Mouse (Mus musculus) embryonic facial prominence, embryonic 15.5 days (tissue): ENCODE measurements around the gene Rsph14. TPM values are rescaled to one million over a fixed set of nuclear protein-coding genes. Genes with fewer than 3 reads are reported as not detected.

Source experiments
- ATAC-seq: fragments of 200-750 bp; cut with Nextera tagmentation; 2 replicates; pipeline ENCODE4 v1.8.0; 2017; ENCODE audit warnings: low read depth, moderate TSS enrichment; ENCODE audit not compliant: insufficient number of reproducible peaks, low FRiP score, low TSS enrichment
- H3K27ac ChIP-seq: fragments of 300-500 bp; sonication (generic); replicated peaks from 2 replicates; pipeline ENCODE4 v1.5.1; 2015; ENCODE audit warnings: mild to moderate bottlenecking, inconsistent platforms
- H3K27me3 ChIP-seq: fragments of 300-500 bp; sonication (generic); 2 replicates; pipeline ENCODE4 v1.6.1; 2015; ENCODE audit warnings: inconsistent platforms
- H3K36me3 ChIP-seq: fragments of 300-500 bp; sonication (generic); 2 replicates; pipeline ENCODE4 v1.6.1; 2015; ENCODE audit warnings: mild to moderate bottlenecking, inconsistent platforms
- H3K4me1 ChIP-seq: fragments of 300-500 bp; sonication (generic); 2 replicates; pipeline ENCODE4 v1.6.1; 2015; ENCODE audit warnings: inconsistent platforms
- H3K4me2 ChIP-seq: fragments of 300-500 bp; sonication (generic); replicated peaks from 2 replicates; pipeline ENCODE4 v1.6.1; 2015; ENCODE audit warnings: mild to moderate bottlenecking, inconsistent platforms
- H3K4me3 ChIP-seq: fragments of 300-500 bp; sonication (generic); replicated peaks from 2 replicates; pipeline ENCODE4 v1.5.1; 2015; ENCODE audit warnings: mild to moderate bottlenecking, inconsistent platforms
- H3K9ac ChIP-seq: fragments of 300-500 bp; sonication (generic); 2 replicates; pipeline ENCODE4 v1.6.1; 2015; ENCODE audit warnings: inconsistent platforms
- H3K9me3 ChIP-seq: fragments of 300-500 bp; sonication (generic); replicated peaks from 2 replicates; pipeline ENCODE4 v1.6.1; 2016; ENCODE audit warnings: inconsistent platforms
- WGBS: fragments of 180-500 bp; shearing (Covaris S2); methylation state at CpG from one replicate; pipeline ENCODE4 v1.1.7; 2015; 5-methylcytosine and 5-hydroxymethylcytosine counted together
- polyA plus RNA-seq: library from polyadenylated mRNA; unstranded; fragments of >200 nt; fragmentation: Nextera tagmentation; extraction: Ambion mirVana; gene quantifications from 2 replicates; pipeline ENCODE4 v1.2.1, GENCODE M21; 2015

The Rsph14 gene
- polyA plus RNA-seq, 1 experiment from 2014 or later, result 6.9 TPM

DNA sequence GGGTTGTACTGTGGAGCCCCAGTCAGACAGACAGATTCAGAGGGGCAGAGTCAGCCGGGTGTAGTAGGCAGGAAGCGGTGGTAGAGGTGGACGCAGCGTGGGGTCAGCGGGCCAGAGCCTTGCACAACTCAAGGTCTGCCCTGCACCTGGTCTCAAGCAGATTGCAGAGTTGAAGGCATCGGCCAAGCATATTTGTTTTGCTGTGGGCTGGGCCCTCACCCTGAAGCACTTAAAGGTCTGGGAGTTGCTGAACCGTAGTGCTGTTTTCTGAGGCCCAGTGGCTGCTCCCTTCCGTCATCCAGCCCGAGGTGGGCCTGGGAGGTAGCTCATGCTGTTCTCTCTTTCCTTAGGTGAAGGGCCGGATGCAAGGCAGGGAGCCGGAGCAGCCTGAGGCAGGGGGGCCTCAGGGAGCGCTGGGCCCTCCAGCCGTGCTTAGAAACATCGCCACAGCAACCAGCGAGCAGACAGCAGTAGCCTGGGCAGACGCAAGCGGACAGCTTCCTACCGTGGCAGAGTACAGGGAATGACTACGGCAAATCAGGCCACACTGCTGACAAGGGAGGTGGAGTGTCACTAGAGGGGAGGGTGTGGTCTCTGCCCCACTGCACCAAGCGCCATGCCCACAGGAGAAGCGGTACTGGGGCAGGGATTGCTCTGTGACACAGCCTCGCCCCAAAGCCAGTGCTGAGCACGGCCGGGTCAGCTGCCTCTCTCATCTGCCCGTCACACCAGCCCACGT lies 41.6 kb downstream of the Rsph14 start:
- WGBS, result 49% methylated on average over 26 of the region's 26 CpGs
- Histone ChIP-seq H3K4me2 (no peak overlapping the region), H3K9ac (no peak overlapping the region)

DNA sequence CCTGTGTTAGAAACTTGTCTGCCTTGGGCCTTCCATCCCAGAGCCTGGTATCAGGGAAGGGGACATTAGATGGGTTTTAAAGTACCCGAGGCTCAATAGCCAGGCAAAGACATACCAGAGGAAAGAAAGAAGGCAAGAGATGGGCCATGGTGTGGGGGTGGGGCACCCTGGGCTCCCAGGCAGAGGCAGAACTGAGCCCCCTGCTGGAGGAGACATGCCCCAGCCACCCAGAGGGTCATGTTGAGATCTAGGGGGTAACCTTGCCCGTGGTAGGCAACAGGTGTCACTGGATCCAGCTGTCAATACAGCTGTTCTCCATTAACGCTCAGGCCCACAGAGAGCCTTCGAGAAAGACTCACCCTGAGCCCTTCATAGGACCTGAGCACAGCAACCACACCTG lies 42.6 kb downstream of the Rsph14 start:
- Histone ChIP-seq H3K4me1 (0 out of 2 replicates have a peak, but pooled peaks cover 4% of the 10 kb centered on the region), H3K4me2 (no peak overlapping the region), H3K4me3 (no peak overlapping the region), H3K27me3 (no peaks in the 10 kb centered on the region), H3K9me3 (no peaks in the 10 kb centered on the region), H3K36me3 (no peaks in the 10 kb centered on the region), H3K27ac (no peak overlapping the region), H3K9ac (no peak overlapping the region)
- no peak for ATAC-seq
- 72% methylated on average over 4 of the region's 4 CpGs for WGBS

More for the DNA sequence above, 41.6 kb downstream of the Rsph14 start:
- no peak overlapping the region for H3K27ac ChIP-seq
- ATAC-seq, result no peak
- no peaks in the 10 kb centered on the region for H3K27me3 ChIP-seq
- no peak overlapping the region for H3K4me3 ChIP-seq
- no peaks in the 10 kb centered on the region for H3K9me3 ChIP-seq
- no peaks in the 10 kb centered on the region for H3K36me3 ChIP-seq
- H3K4me1 ChIP-seq, result peaks cover 9% of the 10 kb centered on the region; the same call in 1 of the 2 replicates

DNA sequence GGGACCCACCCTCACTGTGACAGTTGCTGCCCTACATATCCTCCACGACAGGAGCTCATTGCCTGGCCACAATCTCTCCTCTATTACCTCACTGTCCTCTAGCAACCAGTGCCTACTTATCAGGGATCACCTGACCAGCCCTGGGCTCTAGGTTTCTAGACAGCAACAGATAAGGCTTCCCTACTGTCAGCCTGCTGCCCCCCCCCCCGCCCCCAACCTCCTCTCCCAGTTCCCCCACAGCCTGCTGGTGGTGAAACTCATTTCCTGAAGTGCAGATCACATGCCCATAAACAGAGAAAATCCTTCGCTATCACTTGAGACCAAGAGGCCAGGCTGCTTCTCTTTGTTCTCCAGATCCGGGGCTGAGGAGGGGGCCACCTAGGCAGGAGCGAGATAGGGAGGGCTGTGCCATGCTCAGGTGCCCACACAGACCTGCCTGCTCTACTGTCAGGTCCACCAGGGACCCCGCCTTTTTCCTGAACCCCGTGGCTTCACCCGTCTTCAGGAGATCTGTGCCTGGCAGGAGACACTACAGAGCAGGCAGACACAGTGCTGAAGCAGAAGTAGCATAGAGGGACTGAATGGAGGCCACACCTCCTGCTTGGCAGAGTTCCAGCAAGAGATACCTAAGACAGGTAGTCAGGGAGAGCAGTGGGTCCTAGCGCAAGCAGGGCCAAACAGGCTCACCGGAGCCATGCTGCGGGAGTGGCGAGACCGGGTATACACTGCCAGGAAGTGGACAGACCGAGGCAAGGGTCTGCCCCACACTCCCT lies 44.5 kb downstream of the Rsph14 start:
- 63% methylated on average over 14 of the region's 14 CpGs for WGBS
- Histone ChIP-seq H3K9ac (no peak overlapping the region), H3K4me2 (0 out of 2 replicates have a peak overlapping the region, but pooled peaks have one; percentile 4), H3K27me3 (no peaks in the 10 kb centered on the region), H3K9me3 (no peaks in the 10 kb centered on the region), H3K27ac (no peak overlapping the region), H3K36me3 (no peaks in the 10 kb centered on the region), H3K4me3 (no peak overlapping the region), H3K4me1 (0 out of 2 replicates have a peak, but pooled peaks cover 4% of the 10 kb centered on the region)
- ATAC-seq, result peak; percentile 75

DNA sequence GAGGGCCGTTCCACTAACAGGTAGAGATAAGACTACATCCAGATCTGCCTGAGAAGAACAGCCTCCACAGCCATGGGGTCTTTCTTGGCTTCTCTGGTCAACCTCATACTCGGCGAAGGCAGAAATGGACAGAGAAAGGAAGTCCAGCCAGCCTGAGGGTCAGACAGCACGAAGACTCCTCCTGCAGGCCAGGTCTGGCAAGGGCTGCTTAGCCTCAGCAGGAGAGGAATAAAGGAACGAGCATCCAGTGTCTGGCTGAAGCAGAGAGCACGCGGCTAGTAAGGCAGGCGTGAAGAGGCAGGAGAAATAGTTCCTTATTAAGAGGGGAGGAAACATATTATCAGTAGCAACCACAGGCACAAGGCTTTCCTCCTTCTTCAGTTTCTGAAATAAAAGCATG lies 49.2 kb downstream of the Rsph14 start:
- Histone ChIP-seq H3K27ac (no peak overlapping the region), H3K27me3 (no peaks in the 10 kb centered on the region), H3K9ac (no peak overlapping the region), H3K9me3 (no peaks in the 10 kb centered on the region), H3K4me1 (peaks cover 4% of the 10 kb centered on the region; the same call in 1 of the 2 replicates), H3K4me2 (no peak overlapping the region), H3K4me3 (no peak overlapping the region), H3K36me3 (no peaks in the 10 kb centered on the region)
- ATAC-seq, result no peak
- 76% methylated on average over 8 of the region's 8 CpGs for WGBS

DNA sequence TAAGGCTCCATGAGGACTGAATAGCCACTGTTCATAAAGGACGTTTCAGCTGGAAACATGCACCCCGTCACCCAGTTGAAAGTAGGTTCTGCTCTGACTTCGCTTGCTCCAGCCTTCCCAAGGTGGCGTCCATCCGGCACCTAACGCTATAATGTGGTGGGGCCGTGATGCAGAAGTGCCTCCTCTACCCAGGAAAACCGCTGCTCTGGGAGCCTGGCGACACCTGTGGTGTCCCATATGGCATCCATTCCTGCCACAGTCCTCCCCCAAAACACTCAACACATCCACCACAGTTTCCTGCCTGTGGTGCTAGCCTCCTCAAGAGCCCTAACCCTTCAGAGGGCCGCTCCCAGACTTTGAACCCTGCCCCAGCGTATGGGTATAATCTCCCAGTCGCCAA lies 51.2 kb downstream of the Rsph14 start:
- no peak overlapping the region for H3K9ac ChIP-seq
- H3K4me3 ChIP-seq, result no peak overlapping the region
- no peak for ATAC-seq
- 82% methylated on average over 12 of the region's 12 CpGs for WGBS
- no peaks in the 10 kb centered on the region for H3K36me3 ChIP-seq
- no peaks in the 10 kb centered on the region for H3K27me3 ChIP-seq
- H3K27ac ChIP-seq, result no peak overlapping the region
- peaks cover 4% of the 10 kb centered on the region; the same call in 1 of the 2 replicates for H3K4me1 ChIP-seq
- H3K9me3 ChIP-seq, result no peaks in the 10 kb centered on the region
- no peak overlapping the region for H3K4me2 ChIP-seq

DNA sequence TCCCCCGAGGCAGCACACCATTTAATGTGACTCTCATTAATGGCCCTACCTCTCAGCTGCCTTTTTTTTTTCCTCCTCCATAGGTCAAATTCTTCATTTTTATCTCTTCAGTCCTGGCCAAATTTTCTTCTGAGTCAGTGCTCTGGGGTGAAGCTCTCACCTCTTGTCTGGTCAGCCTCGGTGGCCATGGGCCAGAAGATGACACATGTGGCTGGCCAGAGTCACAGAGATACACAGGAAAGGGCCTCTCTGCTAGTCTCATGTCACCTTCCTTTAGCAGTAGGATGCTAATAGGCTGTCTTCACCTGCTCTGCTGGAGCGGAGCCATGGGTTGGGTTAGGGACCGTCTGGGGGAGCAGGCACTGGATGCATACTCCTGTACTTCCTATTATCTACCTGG lies 54.3 kb downstream of the Rsph14 start:
- H3K4me3 ChIP-seq, result no peak overlapping the region
- WGBS, result 82% methylated on average over 4 of the region's 4 CpGs
- ATAC-seq, result no peak
- no peak overlapping the region for H3K4me2 ChIP-seq
- no peak overlapping the region for H3K9ac ChIP-seq
- H3K36me3 ChIP-seq, result no peaks in the 10 kb centered on the region
- peaks cover 4% of the 10 kb centered on the region; the same call in 1 of the 2 replicates for H3K4me1 ChIP-seq
- H3K9me3 ChIP-seq, result no peaks in the 10 kb centered on the region
- H3K27ac ChIP-seq, result no peak overlapping the region
- H3K27me3 ChIP-seq, result no peaks in the 10 kb centered on the region

DNA sequence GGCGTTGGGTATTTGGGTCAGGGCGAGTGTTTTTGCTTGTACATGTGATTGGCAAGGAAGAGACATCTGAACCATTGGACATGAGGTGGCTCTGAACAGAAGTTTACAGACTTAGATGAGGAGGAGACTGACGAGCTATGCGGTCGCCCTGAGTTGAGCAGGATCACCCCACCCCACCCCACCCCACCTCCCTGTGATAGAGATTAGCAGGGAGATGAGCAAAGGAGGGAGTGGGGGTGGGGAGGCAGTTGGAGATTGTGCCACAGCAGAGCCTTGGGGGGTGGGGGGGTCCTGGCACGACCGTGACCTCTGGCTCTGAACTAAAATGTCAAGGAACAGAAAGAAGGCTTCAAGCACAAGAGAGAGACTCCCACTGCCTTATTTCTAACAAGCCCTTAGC lies 56.0 kb downstream of the Rsph14 start:
- Histone ChIP-seq H3K4me2 (no peak overlapping the region), H3K36me3 (no peaks in the 10 kb centered on the region), H3K4me3 (no peak overlapping the region), H3K27me3 (no peaks in the 10 kb centered on the region), H3K9ac (no peak overlapping the region), H3K4me1 (peaks cover 4% of the 10 kb centered on the region; the same call in 1 of the 2 replicates), H3K27ac (no peak overlapping the region), H3K9me3 (no peaks in the 10 kb centered on the region)
- 70% methylated on average over 7 of the region's 7 CpGs for WGBS
- ATAC-seq, result no peak

DNA sequence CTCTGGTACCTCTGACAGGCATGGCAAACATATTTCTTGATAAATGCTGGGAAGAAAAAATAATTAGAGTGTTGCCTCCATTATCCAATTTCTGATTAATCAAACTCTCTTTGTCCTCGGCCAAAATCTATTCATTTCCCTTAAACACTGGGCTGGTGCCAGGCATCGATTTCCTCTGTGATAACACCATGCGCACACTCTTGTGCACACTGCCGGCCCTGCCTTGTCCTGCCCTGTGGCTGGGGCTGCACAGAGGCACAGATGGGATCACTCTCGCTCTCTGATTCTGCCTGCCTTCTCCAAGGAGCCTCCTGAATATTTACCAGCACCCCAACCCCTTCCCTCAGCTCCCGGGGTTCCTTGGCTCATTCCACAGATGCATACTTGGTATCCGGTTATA lies 56.8 kb downstream of the Rsph14 start:
- Histone ChIP-seq H3K4me1 (peaks cover 4% of the 10 kb centered on the region; the same call in 1 of the 2 replicates), H3K4me3 (no peak overlapping the region), H3K9me3 (no peaks in the 10 kb centered on the region), H3K36me3 (no peaks in the 10 kb centered on the region), H3K27me3 (no peaks in the 10 kb centered on the region), H3K4me2 (no peak overlapping the region), H3K9ac (no peak overlapping the region), H3K27ac (no peak overlapping the region)
- ATAC-seq, result no peak
- WGBS, result 70% methylated on average over 7 of the region's 7 CpGs

DNA sequence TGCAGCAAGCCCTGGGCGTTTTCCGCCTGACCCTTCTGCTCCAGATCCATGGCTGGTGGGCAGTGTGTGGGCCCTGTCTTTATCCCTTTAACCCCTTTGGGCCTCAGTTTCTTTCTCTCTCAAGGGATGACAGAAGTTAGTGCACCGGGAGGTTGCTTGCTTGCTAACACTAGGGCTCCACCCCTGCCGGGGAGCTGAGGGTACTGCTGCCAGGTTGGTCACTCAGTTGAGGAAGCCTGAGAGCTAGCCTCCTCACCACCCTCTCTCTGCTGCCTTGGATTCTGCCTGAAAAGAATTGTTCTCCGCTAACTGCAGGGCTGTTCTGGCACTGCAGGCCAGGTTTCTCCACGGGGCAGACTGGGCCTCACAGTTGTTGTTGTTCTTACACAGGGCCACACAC lies 59.4 kb downstream of the Rsph14 start:
- ATAC-seq, result no peak
- Histone ChIP-seq H3K4me3 (no peak overlapping the region), H3K27me3 (peaks cover 11% of the 10 kb centered on the region; the same call in 1 of the 2 replicates), H3K9me3 (no peaks in the 10 kb centered on the region), H3K36me3 (no peaks in the 10 kb centered on the region), H3K4me2 (no peak overlapping the region), H3K4me1 (peaks cover 2% of the 10 kb centered on the region; the same call in 1 of the 2 replicates), H3K9ac (no peak overlapping the region), H3K27ac (no peak overlapping the region)
- WGBS, result 75% methylated on average over 6 of the region's 6 CpGs

DNA sequence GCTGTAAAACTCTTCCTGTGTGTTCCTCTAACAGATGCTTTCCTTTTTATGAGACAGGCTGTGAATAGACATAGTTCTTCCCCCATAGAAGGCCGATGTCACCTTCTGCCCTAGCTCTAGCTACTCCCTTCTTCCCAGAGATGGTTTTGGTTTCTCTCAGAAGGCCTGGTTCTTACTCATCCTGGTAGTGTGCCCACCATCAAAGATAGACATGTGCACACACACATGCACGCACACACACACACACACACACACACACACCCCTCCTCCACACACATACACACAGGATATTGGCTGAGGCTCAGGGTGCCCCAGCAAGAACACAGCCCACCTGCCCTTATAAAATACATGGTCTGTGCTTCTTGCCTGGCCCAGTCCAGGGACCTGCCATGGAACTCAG lies 63.1 kb downstream of the Rsph14 start:
- no peak overlapping the region for H3K27ac ChIP-seq
- H3K9me3 ChIP-seq, result no peaks in the 10 kb centered on the region
- H3K9ac ChIP-seq, result no peak overlapping the region
- H3K4me2 ChIP-seq, result no peak overlapping the region
- H3K4me1 ChIP-seq, result peaks cover 14% of the 10 kb centered on the region
- no peak for ATAC-seq
- peaks cover 26% of the 10 kb centered on the region for H3K27me3 ChIP-seq
- H3K4me3 ChIP-seq, result no peak overlapping the region
- WGBS, result 88% methylated on average over 2 of the region's 2 CpGs
- no peaks in the 10 kb centered on the region for H3K36me3 ChIP-seq

DNA sequence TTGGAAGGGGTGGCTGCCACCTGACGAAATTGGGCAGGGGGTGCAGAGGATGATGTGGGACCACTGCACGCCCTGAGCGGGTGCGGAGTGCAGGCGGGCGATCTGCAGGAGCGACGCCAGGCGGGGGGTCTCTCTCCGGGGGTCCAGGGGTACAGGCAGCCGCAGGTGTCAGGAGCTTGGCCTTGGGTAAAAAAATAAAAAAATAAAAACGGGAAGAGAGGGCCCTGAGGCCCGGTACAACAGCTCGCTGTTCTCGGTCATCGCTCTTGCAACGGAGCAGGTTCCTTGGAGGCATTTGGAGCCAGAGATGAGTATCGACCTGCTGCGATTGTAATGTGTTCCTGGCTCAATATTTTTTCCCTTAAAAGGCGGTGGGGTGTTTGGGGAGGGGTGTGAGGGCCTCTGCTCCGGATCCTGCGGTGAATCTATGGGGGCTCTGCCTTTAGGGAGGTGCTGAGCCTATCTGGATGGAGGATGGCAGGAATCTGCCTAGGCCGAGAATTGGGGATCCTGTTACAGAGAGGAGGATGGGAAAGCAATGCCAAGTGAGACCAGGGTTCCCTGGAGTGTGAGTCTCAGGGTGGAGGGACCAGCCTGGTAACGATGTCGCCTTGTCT lies 64.6 kb downstream of the Rsph14 start:
- H3K4me3 ChIP-seq, result peak overlapping the region; percentile 68
- H3K27me3 ChIP-seq, result peaks cover 28% of the 10 kb centered on the region
- peak; percentile 1; the same call in 1 of the 2 replicates for ATAC-seq
- WGBS, result 4% methylated on average over 25 of the region's 25 CpGs
- peak overlapping the region; percentile 23 for H3K9ac ChIP-seq
- no peak overlapping the region for H3K27ac ChIP-seq
- peak overlapping the region; percentile 96 for H3K4me2 ChIP-seq
- H3K36me3 ChIP-seq, result no peaks in the 10 kb centered on the region
- H3K4me1 ChIP-seq, result peaks cover 14% of the 10 kb centered on the region
- H3K9me3 ChIP-seq, result no peaks in the 10 kb centered on the region
